Mouse (Mus musculus) heart, adult 11 months (tissue): ENCODE data around the gene A430033K04Rik.

Experiments
- DNase-seq: peaks from one replicate; pipeline ENCODE4 v3.0.0; 2022

A430033K04Rik gene

GRCm38 (mm10) chr5:138622645-138623477 is at the start of gene A430033K04Rik:
A430033K04Rik (plus strand) TSS chr5:138622859.
- peak; percentile 100 for DNase-seq

GRCm38 (mm10) chr5:138587396-138587795 is 35.3 kb upstream of the A430033K04Rik start:
- no peak for DNase-seq

- no peak for DNase-seq
These were observed 4.3 kb upstream of the A430033K04Rik start for GRCm38 (mm10) chr5:138618353-138618752.

GRCm38 (mm10) chr5:138619211-138620128 is 3.2 kb upstream of the A430033K04Rik start, which contains the start of gene Zfp68:
Zfp68 (minus strand) TSS chr5:138619761.
- DNase-seq = peak; percentile 100

GRCm38 (mm10) chr5:138620836-138621235 is 1.8 kb upstream of the A430033K04Rik start:
- DNase-seq = no peak

GRCm38 (mm10) chr5:138623478-138623875 is 818 bp downstream of the A430033K04Rik start:
- DNase-seq = peak; percentile 50

GRCm38 (mm10) chr5:138636486-138636885 is 13.8 kb downstream of the A430033K04Rik start:
- peak; percentile 19 for DNase-seq

GRCm38 (mm10) chr5:138641081-138641480 is 18.4 kb downstream of the A430033K04Rik start:
- DNase-seq = peak; percentile 55

GRCm38 (mm10) chr5:138641761-138642160 is 19.1 kb downstream of the A430033K04Rik start:
- peak; percentile 64 for DNase-seq

GRCm38 (mm10) chr5:138652911-138653310 is 30.3 kb downstream of the A430033K04Rik start:
- peak; percentile 54 for DNase-seq

GRCm38 (mm10) chr5:138656477-138657156 is 34.0 kb downstream of the A430033K04Rik start:
- peak; percentile 88 for DNase-seq

GRCm38 (mm10) chr5:138657407-138657806 is 34.7 kb downstream of the A430033K04Rik start:
- peak; percentile 13 for DNase-seq

GRCm38 (mm10) chr5:138657854-138658253 is 35.2 kb downstream of the A430033K04Rik start:
- DNase-seq = peak; percentile 87

GRCm38 (mm10) chr5:138658922-138659321 is 36.3 kb downstream of the A430033K04Rik start:
- DNase-seq = peak; percentile 83

GRCm38 (mm10) chr5:138683023-138683766 is 60.5 kb downstream of the A430033K04Rik start:
- DNase-seq = peak; percentile 90

- no peak for DNase-seq
These were observed 61.2 kb downstream of the A430033K04Rik start for GRCm38 (mm10) chr5:138683821-138684220.

GRCm38 (mm10) chr5:138687453-138687852 is 64.8 kb downstream of the A430033K04Rik start:
- no peak for DNase-seq

GRCm38 (mm10) chr5:138689254-138689653 is 66.6 kb downstream of the A430033K04Rik start:
- no peak for DNase-seq

GRCm38 (mm10) chr5:138692936-138693570 is 70.4 kb downstream of the A430033K04Rik start:
- no peak for DNase-seq

GRCm38 (mm10) chr5:138694036-138694435 is 71.4 kb downstream of the A430033K04Rik start:
- no peak for DNase-seq

GRCm38 (mm10) chr5:138694496-138695167 is 72.0 kb downstream of the A430033K04Rik start:
- peak; percentile 91 for DNase-seq
